Mouse (Mus musculus): ENCODE measurements around the gene Tmem52. TPM values are rescaled to one million over a fixed set of nuclear protein-coding genes. Genes with fewer than 3 reads are reported as not detected.
"Not testable (repeated sequence)": the region's sequence is repeated elsewhere in the genome, so short reads cannot be mapped to it uniquely, and the experiment has no call there.

Gene Tmem52
- 1 to 10 TPM in 3 of 4 experiments, under 1 TPM in 1; 0.41 to 2.0 (median 1.7) TPM for total RNA-seq (2022)

DNA sequence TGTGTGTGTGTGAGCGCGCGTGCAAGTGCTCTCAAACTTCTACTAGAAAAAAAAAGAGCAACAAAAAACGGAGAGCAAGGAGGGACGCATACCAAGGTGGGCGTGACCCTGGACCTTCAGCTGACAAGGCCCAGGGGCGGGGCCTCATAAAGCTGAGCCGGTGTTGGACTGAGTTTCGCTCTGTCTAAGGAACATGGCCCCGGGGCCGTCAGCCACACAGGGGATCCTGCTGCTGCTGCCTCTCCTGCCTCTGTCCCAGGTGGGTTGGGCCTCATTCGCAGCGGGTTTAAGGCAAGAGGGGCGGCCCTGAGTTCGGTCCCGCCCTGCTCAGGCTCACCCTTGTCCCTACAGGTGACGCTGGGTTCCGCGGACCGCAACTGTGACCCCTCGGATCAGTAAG is at the start of gene Tmem52:
Gene Tmem52, plus strand, starts transcription at position 163 of the 400 bp plus-strand sequence.
- DNase-seq (ENCODE audit: low spot score in 2 of 2) = no peak

DNA sequence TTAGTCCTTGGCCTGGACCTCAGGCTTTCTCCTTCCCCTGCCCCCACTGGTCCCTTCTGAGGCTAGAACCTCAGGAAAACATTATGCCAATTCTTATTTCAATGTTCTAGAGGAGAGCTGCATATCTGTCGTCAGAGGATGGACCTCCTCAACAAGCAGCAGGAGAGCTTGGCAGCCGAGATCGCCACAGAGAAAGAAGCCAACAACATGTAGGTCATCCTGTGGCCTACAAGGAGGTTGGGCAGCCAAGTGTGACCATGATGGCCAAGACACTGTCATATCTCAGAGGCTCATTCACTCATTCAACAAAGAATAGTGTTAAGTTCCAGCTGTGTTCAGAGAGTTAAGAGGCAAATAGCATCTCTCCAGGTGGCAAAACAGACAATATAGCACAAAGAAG is 48.8 kb upstream of the Tmem52 start:
- no peak for DNase-seq (ENCODE audit: low spot score in 2 of 2)

DNA sequence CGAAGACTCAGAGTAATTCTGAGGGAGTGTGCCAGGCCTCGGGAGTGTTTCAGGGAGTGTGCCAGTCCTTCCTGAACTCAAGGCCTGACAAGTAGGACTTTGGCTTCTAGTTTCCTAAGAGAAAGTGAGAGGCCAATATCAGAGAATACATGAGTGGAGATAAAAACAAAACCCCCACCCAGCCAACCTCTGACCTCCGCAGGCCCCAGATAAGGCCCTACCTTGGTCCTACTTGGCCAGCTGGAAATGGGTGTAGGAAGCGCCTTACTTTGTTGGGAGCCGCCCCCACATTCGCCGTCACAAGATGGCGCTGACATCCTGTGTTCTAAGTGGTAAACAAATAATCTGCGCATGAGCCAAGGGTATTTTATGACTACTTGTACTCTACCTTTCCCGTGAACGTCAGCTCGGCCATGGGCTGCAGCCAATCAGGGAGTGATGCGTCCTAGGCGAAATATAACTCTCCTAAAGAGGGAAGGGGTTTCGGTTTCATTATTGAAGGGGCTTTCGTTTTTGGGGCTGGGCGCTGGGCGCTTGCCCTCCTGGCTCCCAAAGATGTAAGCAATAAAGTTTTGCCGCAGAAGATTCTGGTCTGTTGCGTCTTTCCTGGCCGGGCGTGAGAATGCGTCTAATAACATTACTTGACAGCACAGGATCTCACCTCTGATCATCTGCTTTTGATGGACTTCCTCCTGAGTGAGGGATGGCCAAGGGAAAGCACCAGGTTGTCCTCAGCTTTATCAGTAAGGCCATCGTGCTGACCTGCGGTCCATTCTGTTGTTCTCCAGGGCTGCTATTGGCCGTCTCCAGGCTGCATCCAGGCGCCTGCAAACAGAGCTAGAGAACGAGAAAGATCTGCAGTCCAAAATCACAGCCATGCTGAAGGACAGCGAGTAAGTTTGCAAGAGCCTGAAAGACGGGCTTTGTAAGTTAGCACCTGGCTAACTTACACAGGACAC is 47.2 kb upstream of the Tmem52 start:
- DNase-seq (ENCODE audit: low spot score in 2 of 2) = not testable (repeated sequence)

DNA sequence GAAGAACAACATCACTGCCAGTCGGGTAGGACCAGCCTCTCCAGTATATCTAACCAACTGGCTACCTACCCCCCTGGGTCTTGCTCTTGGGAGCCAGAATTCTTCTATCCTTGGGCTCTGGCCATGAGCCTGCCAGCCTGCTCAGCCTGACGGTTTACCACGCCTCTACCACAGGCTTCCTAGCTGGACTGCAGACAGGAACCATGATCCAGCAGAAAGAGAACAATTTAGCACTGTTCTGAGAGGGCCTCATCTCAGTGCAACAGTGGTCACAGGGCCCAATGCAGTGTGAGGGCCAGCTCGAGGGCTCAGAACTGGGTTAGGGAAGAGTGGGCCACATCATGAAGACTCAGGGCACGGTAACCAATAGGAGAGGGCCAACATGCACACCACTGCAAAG is 44.9 kb upstream of the Tmem52 start:
- no peak for DNase-seq (ENCODE audit: low spot score in 2 of 2)

DNA sequence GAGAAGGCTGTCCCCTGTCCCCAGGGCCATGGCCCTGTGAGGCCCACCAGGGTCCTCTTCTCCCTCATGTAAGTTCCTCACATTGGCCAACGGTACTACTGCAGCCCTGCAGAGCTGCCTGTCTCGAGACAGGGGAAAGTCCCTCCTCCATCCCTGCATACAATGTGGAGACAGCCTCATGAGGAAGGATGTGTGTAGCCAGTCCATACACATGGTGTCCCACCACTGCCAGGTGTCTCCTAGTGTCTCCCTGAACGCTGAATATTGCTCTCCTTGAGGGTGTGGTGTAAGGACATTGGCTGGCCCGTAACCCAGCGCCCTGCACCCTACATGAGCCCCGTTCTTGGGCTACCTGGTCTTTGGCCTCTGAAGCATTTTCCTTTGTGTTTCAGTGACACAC is 42.6 kb upstream of the Tmem52 start:
- DNase-seq (ENCODE audit: low spot score in 2 of 2) = no peak

DNA sequence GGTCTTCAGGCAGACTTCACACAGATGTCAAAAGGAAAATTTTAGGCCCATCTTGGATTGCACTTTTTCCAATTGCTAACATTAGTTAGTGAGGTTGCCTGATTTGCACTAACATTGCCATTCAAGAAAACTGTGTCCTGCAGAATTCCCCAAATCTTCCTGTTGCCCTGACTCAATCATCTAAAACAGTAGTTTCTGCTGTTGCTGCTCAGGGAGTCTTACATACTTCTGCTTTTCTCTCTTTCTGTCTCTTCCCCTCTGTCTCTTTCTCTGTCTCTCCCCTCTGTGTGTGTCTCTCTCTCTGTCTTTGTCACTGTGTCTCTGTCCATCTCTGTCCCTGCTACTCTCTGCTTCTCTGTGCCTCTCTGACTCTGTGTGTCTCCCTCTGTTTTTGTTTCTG is 40.5 kb upstream of the Tmem52 start:
- no peak for DNase-seq (ENCODE audit: low spot score in 2 of 2)

DNA sequence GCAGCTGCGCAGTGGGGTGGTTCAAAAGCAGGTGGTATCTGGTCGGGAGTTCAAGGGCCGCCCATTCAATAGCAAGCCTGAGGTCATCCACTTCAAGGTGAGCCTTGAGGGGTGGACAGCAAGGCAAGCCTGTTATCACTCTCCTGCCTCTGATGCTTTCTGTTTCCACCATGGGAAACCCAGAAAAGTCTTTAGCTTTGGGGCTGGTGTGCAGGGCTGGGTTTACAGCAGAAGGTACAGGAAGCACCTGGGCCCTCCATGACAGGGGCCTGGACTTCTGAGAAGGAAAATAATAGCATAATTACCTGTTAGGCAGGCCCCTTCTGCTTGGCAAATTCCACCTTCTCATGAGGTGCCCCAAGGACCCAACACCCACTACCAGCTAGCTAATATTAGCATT is 39.7 kb upstream of the Tmem52 start:
- no peak for DNase-seq (ENCODE audit: low spot score in 2 of 2)

DNA sequence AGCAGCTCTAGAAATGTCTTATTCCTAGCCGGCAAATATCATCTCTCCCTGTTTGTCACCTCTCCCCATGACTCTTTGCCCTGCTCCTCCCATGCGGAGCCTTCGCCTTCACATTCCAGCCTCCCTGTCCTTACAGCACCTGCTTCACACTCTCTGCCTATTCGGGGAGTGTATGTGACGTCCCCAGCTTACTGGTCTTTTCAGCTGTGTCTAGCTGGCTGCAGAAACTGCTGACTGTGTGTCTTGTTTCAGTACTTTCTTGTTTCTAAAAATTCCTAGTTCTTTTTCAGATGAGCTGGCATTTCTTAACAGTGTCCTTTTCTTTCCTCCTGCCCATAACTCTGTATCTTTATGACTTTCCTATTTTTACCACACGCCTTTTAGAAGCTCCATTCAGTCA is 36.6 kb upstream of the Tmem52 start:
- no peak for DNase-seq (ENCODE audit: low spot score in 2 of 2)

DNA sequence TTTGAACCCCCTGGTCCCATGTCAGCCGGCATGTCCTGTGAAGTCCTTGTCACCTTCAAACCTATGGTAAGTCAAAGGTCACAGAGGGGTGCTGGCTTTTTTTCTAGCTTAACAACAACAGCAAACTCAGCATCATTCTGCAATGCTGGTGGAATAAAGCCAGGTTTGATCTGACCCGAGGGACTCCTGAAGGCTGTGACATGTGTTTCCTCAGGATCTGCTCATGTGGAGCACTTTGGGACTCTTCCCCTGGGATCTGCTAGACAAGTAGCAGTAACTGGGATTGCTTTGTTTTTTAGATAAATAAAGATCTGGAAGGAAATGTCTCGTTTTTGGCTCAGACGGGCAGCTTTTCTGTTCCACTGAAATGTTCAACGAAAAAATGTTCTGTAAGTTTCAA is 34.9 kb upstream of the Tmem52 start:
- no peak for DNase-seq (ENCODE audit: low spot score in 2 of 2)

DNA sequence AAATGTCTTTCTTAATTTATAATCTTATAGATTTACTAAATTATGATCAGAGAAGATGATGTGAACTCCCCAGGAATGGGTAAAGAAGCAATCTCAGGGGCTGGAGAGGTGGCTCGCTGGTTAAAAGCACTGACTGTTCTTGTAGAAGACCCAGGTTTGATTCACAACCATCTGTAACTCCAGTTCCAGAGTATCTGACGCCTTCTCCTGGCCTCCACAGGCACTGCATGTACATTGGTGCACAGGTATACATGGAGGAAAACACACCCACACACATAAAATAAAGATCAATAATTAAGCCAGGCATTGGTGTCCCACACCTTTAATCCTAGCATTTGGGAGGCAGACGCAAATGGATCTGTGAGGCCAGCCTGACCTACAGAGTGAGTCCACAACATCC is 26.1 kb upstream of the Tmem52 start:
- DNase-seq (ENCODE audit: low spot score in 2 of 2) = no peak

DNA sequence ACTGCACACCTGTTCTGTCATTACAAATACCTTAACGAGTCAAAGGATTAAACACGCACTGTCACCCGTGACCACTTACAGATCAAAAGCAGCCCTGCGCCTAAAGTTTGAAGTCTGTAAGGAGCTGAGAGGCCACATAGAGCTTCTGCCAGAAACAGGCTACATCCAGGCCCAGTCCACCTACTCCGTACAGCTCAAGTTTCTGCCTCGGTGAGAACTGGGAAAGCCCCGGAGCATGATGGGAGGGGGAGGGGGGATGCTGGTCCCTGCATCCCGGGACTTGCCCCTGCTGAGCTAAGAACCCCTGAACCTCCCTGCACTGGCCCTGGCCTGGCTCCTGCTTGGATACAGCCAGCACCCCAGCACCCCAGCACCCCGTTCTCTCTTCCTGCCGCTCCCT is 17.3 kb upstream of the Tmem52 start:
- DNase-seq (ENCODE audit: low spot score in 2 of 2) = no peak

DNA sequence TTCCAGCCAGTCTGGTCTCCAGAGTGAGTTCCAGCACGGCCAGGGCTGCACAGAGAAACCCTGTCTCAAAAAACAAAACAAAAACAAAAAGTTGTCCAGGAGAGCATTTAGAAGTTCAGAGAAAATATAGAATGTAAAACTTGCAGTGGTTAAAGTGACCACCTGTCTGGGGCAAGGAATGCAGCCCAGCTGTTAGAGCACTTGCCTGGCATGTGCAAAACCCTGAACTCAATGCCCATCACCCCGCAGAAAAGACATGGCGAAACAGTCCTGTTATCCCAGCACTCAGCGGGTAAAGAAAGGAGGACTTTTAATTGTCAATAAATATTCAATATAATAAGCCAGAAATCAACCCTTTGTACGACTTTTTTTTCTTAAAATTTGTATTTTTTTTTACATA is 10.3 kb upstream of the Tmem52 start:
- no peak for DNase-seq (ENCODE audit: low spot score in 2 of 2)

DNA sequence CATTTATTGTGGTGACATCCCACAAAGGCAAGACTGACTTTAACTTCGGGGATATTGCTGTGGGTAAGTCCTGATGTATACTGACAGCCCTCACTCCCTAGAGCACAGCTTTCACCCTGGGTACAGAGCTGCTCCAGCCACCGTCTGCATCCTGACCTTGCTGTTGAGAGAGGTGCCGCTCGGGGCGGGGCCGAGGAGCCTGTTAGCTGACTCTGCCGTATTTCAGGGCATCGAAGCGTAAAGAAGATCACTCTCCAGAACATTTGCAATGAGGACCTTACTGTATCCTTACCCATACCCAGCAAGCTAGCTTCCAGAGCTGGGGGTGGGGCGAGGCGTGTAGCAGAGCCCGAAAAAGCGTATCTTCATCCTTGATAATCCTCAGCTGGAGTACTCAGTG is 5.9 kb upstream of the Tmem52 start:
- no peak for DNase-seq (ENCODE audit: low spot score in 2 of 2)

DNA sequence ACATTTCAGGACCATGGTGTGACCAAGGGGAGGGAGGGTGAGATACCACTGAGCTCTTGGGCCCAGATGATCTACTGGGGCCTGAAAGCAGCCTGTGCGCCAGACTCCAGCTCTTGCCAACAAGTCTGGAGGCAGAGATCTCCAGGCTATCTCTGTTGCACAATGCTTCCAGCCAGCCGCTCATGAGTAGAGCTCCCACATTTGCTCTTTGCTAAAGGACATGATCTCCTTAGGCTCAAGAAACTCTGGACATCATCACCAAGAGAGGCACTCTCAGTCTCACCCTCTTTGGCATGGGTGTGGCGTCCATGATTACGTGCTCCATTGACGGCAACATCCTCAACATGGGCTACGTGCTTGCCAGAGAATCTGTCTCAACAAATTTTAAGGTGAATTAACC is 5.3 kb upstream of the Tmem52 start:
- DNase-seq (ENCODE audit: low spot score in 2 of 2) = no peak

DNA sequence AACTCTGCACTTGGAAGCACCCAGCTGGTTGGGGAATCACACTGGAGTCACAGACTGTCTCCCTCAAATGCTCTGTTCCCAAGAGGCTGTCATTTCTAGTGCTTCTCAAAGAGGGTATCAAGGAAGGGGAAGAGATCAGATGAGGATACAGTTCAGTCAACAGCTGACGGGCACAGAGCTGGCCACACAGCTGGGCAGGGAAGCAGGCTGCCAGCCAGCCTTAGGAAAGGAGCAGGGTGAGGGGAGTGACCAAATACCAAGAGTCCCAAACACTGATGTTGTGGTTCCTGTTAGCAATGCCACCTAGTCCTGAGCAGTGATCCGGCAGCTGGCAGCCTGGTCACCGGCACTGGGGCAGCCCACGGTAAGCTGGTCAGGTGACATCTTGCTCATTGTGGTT is 4.9 kb upstream of the Tmem52 start:
- no peak for DNase-seq (ENCODE audit: low spot score in 2 of 2)

DNA sequence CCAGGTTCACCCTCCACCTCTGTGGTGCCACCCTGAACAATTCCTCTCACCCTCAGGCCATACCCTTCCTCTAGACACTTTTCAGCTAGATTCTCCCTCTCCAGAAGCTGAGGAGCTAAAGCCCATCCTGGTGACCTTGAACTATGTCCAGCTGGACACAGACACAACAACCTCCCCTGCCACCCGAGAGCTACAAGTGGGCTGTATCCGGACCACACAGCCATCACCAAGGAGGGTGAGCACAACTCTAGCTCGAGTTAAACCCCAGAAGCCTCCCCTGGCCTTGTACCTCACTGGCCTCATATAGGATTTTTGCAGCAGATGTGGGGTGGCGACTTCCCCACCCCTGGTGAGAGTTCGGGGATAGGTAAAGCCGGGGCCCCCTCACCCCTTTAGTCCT is 3.3 kb upstream of the Tmem52 start:
- no peak for DNase-seq (ENCODE audit: low spot score in 2 of 2)

DNA sequence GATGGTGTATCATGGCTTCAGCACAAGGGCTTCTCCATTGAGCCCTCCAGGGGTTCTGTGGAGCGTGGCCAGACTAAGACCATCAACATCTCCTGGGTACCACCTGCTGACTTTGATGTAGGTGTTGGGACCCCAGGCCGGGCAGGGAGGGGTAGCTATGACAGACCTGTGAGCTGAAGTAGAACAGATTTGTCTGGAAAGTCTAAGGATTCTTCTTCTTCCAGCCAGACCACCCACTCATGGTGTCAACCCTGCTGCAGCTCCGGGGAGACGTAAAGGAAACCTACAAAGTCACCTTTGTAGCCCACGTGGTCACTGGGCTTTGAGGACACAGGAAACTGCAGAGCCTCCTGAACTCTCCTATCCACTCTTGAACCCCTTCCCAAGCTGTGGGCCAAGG is 2.8 kb upstream of the Tmem52 start:
- no peak for DNase-seq (ENCODE audit: low spot score in 2 of 2)

DNA sequence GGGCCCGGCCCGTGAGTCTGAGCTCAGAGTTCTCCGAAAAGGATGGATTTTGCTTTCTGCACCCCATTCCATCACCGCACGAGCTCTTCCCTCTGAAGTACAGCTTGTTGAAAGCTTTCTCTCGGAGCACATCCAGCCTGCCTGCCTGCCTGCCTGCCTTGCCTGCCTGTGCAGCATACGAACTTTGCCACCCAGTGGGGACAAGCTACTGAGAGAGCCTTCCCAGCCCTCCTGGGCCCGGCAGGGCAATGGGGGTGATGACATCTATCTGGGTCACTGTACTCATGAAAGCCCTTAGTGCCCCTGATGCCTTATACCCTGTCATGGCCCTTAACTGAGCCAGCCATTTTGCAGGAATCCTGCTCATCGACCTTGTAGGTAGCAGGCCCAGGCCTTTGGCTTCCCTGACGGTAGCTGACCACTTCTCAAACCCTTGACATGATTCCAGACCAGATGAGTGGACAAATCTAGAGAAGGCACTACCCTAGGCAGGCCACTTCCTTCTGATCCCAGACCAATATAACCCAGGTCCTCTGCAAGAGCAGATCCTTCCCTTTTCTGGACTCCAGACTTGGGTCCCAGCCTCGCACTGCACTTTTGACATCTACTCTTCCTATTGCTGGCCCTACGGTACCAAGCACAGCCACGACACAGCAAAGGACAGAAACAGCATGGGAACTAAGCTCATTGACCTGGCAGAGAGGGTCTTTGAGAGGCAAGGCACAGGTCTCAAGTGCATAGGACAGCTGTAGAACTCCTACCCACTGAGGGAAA is 1.5 kb upstream of the Tmem52 start:
- no peak for DNase-seq (ENCODE audit: low spot score in 2 of 2)

DNA sequence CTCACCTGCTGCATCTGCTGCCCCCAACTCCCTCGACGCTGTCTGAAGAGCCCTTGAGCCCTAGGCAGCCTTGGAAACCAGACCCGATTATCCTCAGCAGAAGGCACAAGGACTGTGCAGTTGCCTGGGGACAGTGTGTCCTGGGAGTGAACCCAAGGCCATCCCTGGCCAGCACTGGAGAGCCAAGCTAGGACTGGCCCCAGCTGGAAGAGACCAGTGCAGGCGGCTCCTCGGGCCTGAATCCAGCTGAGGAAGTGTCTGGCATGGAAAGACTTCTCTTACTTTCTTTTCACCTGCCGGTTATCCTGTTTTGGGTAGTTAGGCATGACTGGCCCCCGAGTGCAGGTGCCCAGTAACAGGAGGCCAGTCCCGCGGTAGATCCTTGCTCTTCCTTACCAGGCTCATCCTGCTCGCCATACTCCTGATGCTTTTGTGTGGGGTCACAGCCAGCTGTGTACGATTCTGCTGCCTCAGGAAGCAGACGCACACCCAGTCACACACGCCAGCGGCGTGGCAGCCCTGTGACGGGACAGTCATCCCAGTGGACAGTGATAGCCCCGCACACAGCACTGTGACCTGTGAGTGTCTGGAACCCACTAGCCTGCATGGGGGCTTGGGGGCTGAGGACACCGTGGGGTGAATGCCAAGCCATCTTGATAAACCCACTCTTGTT is 812 bp downstream of the Tmem52 start:
- no peak for DNase-seq (ENCODE audit: low spot score in 2 of 2)

DNA sequence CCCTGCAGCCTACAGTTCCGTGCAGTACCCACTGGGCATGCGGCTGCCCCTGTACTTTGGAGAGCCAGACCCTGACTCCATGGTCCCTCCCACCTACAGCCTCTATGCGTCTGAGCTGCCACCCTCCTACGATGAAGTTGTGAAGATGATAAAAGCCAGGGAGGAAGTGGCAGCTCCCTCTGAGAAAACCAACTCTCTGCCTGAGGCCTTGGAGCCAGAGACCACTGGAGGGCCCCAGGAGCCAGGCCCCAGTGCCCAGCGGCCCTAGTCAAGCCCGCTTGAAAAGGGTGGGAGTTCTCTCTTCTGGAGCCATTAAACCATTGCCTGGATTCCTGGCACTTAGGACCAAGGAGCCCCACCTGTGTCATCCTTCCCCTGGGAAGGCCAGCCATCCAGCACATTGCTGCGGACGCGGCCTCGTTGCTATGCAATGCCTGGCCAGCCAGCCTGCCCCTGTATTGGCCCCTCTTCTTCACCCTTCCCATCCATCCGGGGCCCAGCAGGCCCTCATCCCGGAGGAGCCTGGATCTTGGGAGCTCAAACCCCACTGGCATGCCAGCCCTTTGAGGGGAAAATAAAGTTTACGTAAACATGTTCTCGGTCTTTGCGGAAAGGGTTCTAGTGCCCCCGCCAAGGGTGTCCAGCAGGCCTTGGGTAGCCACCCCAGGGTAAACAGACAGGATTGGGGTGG is 1.5 kb downstream of the Tmem52 start:
- DNase-seq (ENCODE audit: low spot score in 2 of 2) = no peak

DNA sequence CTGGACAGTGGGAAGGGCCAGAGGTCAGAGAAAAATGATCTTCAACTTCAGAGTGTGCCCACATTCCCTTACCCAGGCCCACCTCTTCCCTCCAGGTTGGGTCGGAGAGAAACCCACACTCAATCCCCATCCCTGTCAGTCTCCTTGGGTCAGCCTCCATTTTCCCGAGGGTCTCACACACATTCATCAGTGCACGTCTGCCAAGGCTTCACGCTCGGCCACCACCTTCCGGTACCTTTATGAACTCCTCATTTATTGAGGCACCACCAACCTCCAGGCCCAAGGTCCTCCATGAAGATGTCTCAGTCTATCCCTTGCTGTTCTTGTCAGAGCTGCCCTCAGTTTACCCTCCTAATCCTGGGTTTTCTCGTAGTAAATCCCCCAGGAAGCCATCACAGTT is 2.1 kb downstream of the Tmem52 start:
- DNase-seq (ENCODE audit: low spot score in 2 of 2) = no peak

DNA sequence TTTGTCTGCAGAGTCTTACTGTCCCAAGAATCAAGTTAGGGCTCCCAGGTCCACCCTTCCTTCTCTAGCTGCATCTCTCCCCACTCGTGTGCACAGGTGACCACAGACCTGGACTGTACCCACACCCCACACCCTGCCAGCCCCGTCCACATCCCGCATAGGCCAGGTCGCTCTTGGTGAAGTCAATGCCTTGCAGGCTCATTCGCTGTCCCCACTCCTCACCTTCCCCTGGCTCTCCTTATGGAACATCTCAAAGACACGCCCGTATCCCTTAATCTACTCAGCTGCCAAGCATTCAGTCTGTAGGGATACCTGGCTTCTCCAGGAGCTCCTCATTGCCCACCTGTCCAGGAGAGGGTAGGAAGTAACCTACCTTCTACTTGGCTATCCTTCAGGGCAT is 2.5 kb downstream of the Tmem52 start:
- no peak for DNase-seq (ENCODE audit: low spot score in 2 of 2)

Measured in left cerebral cortex, adult 8-10 months (tissue).